Mouse (Mus musculus) ES-Bruce4 (cell line): ENCODE results near the gene Lyrm4.

ENCODE experiments used
- CTCF ChIP-seq: IDR thresholded peaks from one replicate; pipeline ENCODE4 v1.8.1; 2011; ENCODE audit warnings: low read depth, low read length
- EP300 ChIP-seq: IDR thresholded peaks from 2 replicates; pipeline ENCODE4 v1.6.1; 2011; ENCODE audit warnings: low read depth, low read length; ENCODE audit not compliant: insufficient read depth
- POLR2A ChIP-seq: IDR thresholded peaks from one replicate; pipeline ENCODE4 v1.8.1; 2011; ENCODE audit warnings: low read length; ENCODE audit not compliant: insufficient read depth

GRCm38 (mm10) chr13:36085971-36086370, 31.4 kb downstream of the Lyrm4 start:
- TF ChIP-seq CTCF (no peak), POLR2A (no peak), EP300 (no peak)
